Mouse (Mus musculus): ENCODE measurements around the gene Phf21b.

Phf21b gene

GRCm38 (mm10) chr15:84856006-84856995 lies at the start of gene Phf21b:
Phf21b (minus strand) TSS chr15:84856049.
- DNase-seq (ENCODE audit: low read depth, low spot score): peak; percentile 89

GRCm38 (mm10) chr15:84903843-84904385 lies 48.1 kb upstream of the Phf21b start:
- no peak for DNase-seq (ENCODE audit: low read depth, low spot score)

GRCm38 (mm10) chr15:84898077-84898476 lies 42.2 kb upstream of the Phf21b start:
- DNase-seq (ENCODE audit: low read depth, low spot score): no peak

GRCm38 (mm10) chr15:84896664-84897063 lies 40.8 kb upstream of the Phf21b start:
- DNase-seq (ENCODE audit: low read depth, low spot score): peak; percentile 55

- peak; percentile 45 for DNase-seq (ENCODE audit: low read depth, low spot score)
Observed at GRCm38 (mm10) chr15:84896216-84896615, 40.4 kb upstream of the Phf21b start.

- DNase-seq (ENCODE audit: low read depth, low spot score): peak; percentile 37
Observed at GRCm38 (mm10) chr15:84891658-84892057, 35.8 kb upstream of the Phf21b start.

- DNase-seq (ENCODE audit: low read depth, low spot score): no peak
Observed at GRCm38 (mm10) chr15:84891246-84891645, 35.4 kb upstream of the Phf21b start.

GRCm38 (mm10) chr15:84888066-84888465 lies 32.2 kb upstream of the Phf21b start:
- no peak for DNase-seq (ENCODE audit: low read depth, low spot score)

- DNase-seq (ENCODE audit: low read depth, low spot score): no peak
Observed at GRCm38 (mm10) chr15:84877029-84877815, 21.4 kb upstream of the Phf21b start.

- no peak for DNase-seq (ENCODE audit: low read depth, low spot score)
Observed at GRCm38 (mm10) chr15:84873867-84874266, 18.0 kb upstream of the Phf21b start.

GRCm38 (mm10) chr15:84873079-84873478 lies 17.2 kb upstream of the Phf21b start:
- no peak for DNase-seq (ENCODE audit: low read depth, low spot score)

GRCm38 (mm10) chr15:84871802-84872201 lies 16.0 kb upstream of the Phf21b start:
- no peak for DNase-seq (ENCODE audit: low read depth, low spot score)

- DNase-seq (ENCODE audit: low read depth, low spot score): no peak
Observed at GRCm38 (mm10) chr15:84861911-84862310, 6.1 kb upstream of the Phf21b start.

GRCm38 (mm10) chr15:84857623-84858022 lies 1.8 kb upstream of the Phf21b start:
- DNase-seq (ENCODE audit: low read depth, low spot score): no peak

- DNase-seq (ENCODE audit: low read depth, low spot score): peak; percentile 39
Observed at GRCm38 (mm10) chr15:84854921-84855901, 638 bp downstream of the Phf21b start.

- DNase-seq (ENCODE audit: low read depth, low spot score): peak; percentile 12
Observed at GRCm38 (mm10) chr15:84854171-84854811, 1.6 kb downstream of the Phf21b start.

- DNase-seq (ENCODE audit: low read depth, low spot score): peak; percentile 46
Observed at GRCm38 (mm10) chr15:84853261-84854137, 2.4 kb downstream of the Phf21b start.

GRCm38 (mm10) chr15:84852457-84853070 lies 3.3 kb downstream of the Phf21b start:
- no peak for DNase-seq (ENCODE audit: low read depth, low spot score)

GRCm38 (mm10) chr15:84850321-84850720 lies 5.5 kb downstream of the Phf21b start:
- peak; percentile 8 for DNase-seq (ENCODE audit: low read depth, low spot score)

Measured in CD4-positive helper T cell, adult 2 months (primary cell).